In genomic region chr14:22105855-22106254, GRCm38 (mm10) we compare ENCODE assay signal across 25 mouse cellular contexts.
A peak's percentile ranks its signal among the peaks of the same experiment; 100 is the strongest.
DNase-seq lines count a peak whose midpoint lies in the region; ATAC-seq and TF ChIP-seq lines count a peak whose summit lies in the region.
"Had no signal": no experiment of that assay in that cellular context is flagged by ENCODE, and none has a peak within 500 bp of the region (broad histone marks: within the 10 kb centered on the region; RNA-seq: fewer than 3 reads in every experiment).

No protein-coding gene starts in this region.

- no peaks in the 10 kb centered on the region for H3K9me3 ChIP-seq in heart, embryonic 10.5 days
- H3K9me3 ChIP-seq in kidney, embryonic 14.5 days (ENCODE audit: control insufficient read depth, low read length), result no peaks in the 10 kb centered on the region
- no peaks in the 10 kb centered on the region for H3K9me3 ChIP-seq in kidney, postnatal 0 days (replicated peaks; ENCODE audit: low read length)
- H3K9me3 ChIP-seq: forebrain, embryonic 10.5 days; forebrain, embryonic 13.5 days; heart, embryonic 12.5 days; heart, embryonic 15.5 days; hindbrain, embryonic 12.5 days; hindbrain, embryonic 15.5 days had no signal

- peaks cover 58% of the 10 kb centered on the region for H3K27me3 ChIP-seq in heart, embryonic 10.5 days (ENCODE audit: insufficient read depth, poor library complexity, severe bottlenecking)
- no peaks in the 10 kb centered on the region for H3K27me3 ChIP-seq in kidney, embryonic 14.5 days (ENCODE audit: control insufficient read depth, insufficient read depth, low read length)
- H3K27me3 ChIP-seq in kidney, postnatal 0 days (ENCODE audit: insufficient read depth, low read length), result no peaks in the 10 kb centered on the region
- H3K27me3 ChIP-seq: hindbrain, embryonic 15.5 days had no signal

- H3K4me1 ChIP-seq in heart, embryonic 10.5 days, result peaks cover 24% of the 10 kb centered on the region
- H3K4me1 ChIP-seq in kidney, embryonic 14.5 days (ENCODE audit: control insufficient read depth, insufficient read depth, low read length), result peaks cover 2% of the 10 kb centered on the region
- no peaks in the 10 kb centered on the region for H3K4me1 ChIP-seq in kidney, postnatal 0 days (replicated peaks; ENCODE audit: insufficient read depth, low read length)
- H3K4me1 ChIP-seq: forebrain, embryonic 13.5 days; hindbrain, embryonic 12.5 days; hindbrain, embryonic 15.5 days had no signal

- 75% methylated on average over 4 of the region's 4 CpGs for WGBS in heart, embryonic 10.5 days
- WGBS in kidney, embryonic 14.5 days, result 18% methylated on average over 4 of the region's 4 CpGs
- WGBS in kidney, postnatal 0 days, result 20% methylated on average over 4 of the region's 4 CpGs

- H3K36me3 ChIP-seq in heart, embryonic 10.5 days, result no peaks in the 10 kb centered on the region
- H3K36me3 ChIP-seq in kidney, embryonic 14.5 days (ENCODE audit: control insufficient read depth, insufficient read depth, low read length), result no peaks in the 10 kb centered on the region
- H3K36me3 ChIP-seq in kidney, postnatal 0 days (ENCODE audit: insufficient read depth, low read length), result no peaks in the 10 kb centered on the region
- H3K36me3 ChIP-seq: forebrain, embryonic 10.5 days; heart, embryonic 12.5 days; heart, embryonic 15.5 days; hindbrain, embryonic 12.5 days; hindbrain, embryonic 15.5 days had no signal

- no peak for TF ChIP-seq CTCF in kidney, postnatal 0 days (IDR thresholded peaks at IDR 0.05; ENCODE audit: low read depth)

- no peak overlapping the region for H3K27ac ChIP-seq in heart, embryonic 10.5 days
- H3K27ac ChIP-seq in kidney, embryonic 14.5 days (ENCODE audit: low read depth, low read length), result peak overlapping the region; percentile 42; the same call in 1 of the 2 replicates
- H3K27ac ChIP-seq in kidney, postnatal 0 days, result no peak overlapping the region
- H3K27ac ChIP-seq: forebrain, embryonic 10.5 days; forebrain, embryonic 13.5 days; heart, embryonic 15.5 days; hindbrain, embryonic 12.5 days; hindbrain, embryonic 15.5 days had no signal

- no peak overlapping the region for H3K4me2 ChIP-seq in kidney, embryonic 14.5 days (replicated peaks; ENCODE audit: low read depth, low read length)
- H3K4me2 ChIP-seq in kidney, postnatal 0 days (ENCODE audit: low read length), result no peak overlapping the region
- H3K4me2 ChIP-seq: forebrain, embryonic 13.5 days; heart, embryonic 12.5 days; heart, embryonic 15.5 days; hindbrain, embryonic 12.5 days; hindbrain, embryonic 15.5 days had no signal

- peak; percentile 88 for ATAC-seq in kidney, embryonic 14.5 days (ENCODE audit: low FRiP score, low TSS enrichment)
- ATAC-seq in kidney, postnatal 0 days (replicated peaks; ENCODE audit: low FRiP score, low read depth), result peak; percentile 61; the same call in 1 of the 2 replicates
- ATAC-seq: activated CD4-positive, CD25-positive, alpha-beta regulatory T cell, adult 4 months; forebrain, embryonic 13.5 days; forebrain, embryonic 16.5 days had no signal

- H3K9ac ChIP-seq in kidney, embryonic 14.5 days (ENCODE audit: low read depth, low read length), result no peak overlapping the region
- no peak overlapping the region for H3K9ac ChIP-seq in kidney, postnatal 0 days (ENCODE audit: low read depth, low read length)
- H3K9ac ChIP-seq: forebrain, embryonic 13.5 days; heart, embryonic 12.5 days; heart, embryonic 15.5 days; hindbrain, embryonic 12.5 days; hindbrain, embryonic 15.5 days had no signal

- intact Hi-C loops in heart, postnatal 10 days (cut with DNase I), result no loop called here

- H3K4me3 ChIP-seq in heart, embryonic 10.5 days, result no peak overlapping the region
- H3K4me3 ChIP-seq in kidney, embryonic 14.5 days (ENCODE audit: low read length), result no peak overlapping the region
- no peak overlapping the region for H3K4me3 ChIP-seq in kidney, postnatal 0 days (replicated peaks; ENCODE audit: low read depth, low read length)
- H3K4me3 ChIP-seq: forebrain, embryonic 10.5 days; forebrain, embryonic 13.5 days; heart, embryonic 12.5 days; heart, embryonic 15.5 days; hindbrain, embryonic 12.5 days; hindbrain, embryonic 15.5 days had no signal

- peak; percentile 19 for DNase-seq in embryo, embryonic 10 days (ENCODE audit: low spot score)
- no peak for DNase-seq in embryo, embryonic 11 days
- peak; percentile 64 for DNase-seq in heart, embryonic 10.5 days (ENCODE audit: low spot score)
- no peak for DNase-seq in heart, postnatal 10 days
- no peak for DNase-seq in kidney, postnatal 36 days
- peak; percentile 54 for DNase-seq in kidney, postnatal 0 days (ENCODE audit: low spot score)
- DNase-seq in kidney, adult 9 months, result no peak
- DNase-seq: adrenal gland, adult 8-10 months; adrenal gland, postnatal 25 days; cerebellum, adult 11-12 months; cerebellum, adult 8-10 months; cerebellum, postnatal 10 days; cerebellum, postnatal 36 days; gastrocnemius, postnatal 10 days; gastrocnemius, postnatal 36 days; heart, postnatal 14 days had no signal

Comparison
In these comparisons a context has a peak if more than half of its experiments do, and no peak if none do; other contexts are left out.
1. DNase-seq: peak in embryo, embryonic 10 days (single experiment), heart, embryonic 10.5 days (single experiment) and kidney, postnatal 0 days (single experiment); none in embryo, embryonic 11 days (single experiment), heart, postnatal 10 days (0 of 2), kidney, postnatal 36 days (0 of 2) and kidney, adult 9 months (single experiment).